In genomic region chr11:79085059-79085458, GRCm38 (mm10) we compare ENCODE assay signal across 27 mouse cellular contexts.
A peak's percentile ranks its signal among the peaks of the same experiment; 100 is the strongest.
DNase-seq lines count a peak whose midpoint lies in the region; ATAC-seq and TF ChIP-seq lines count a peak whose summit lies in the region.
"Had no signal": no experiment of that assay in that cellular context is flagged by ENCODE, and none has a peak within 500 bp of the region (broad histone marks: within the 10 kb centered on the region; RNA-seq: fewer than 3 reads in every experiment).

No protein-coding gene starts in this region.

- no peak for TF ChIP-seq CTCF in gastrocnemius, adult 2 months (IDR thresholded peaks at IDR 0.05)
- TF ChIP-seq CTCF in liver, postnatal 0 days (IDR thresholded peaks at IDR 0.05; ENCODE audit: low read depth) = no peak
- no peak for TF ChIP-seq CTCF in midbrain, postnatal 0 days (IDR thresholded peaks at IDR 0.05)

- H3K9ac ChIP-seq in heart, embryonic 14.5 days (ENCODE audit: low read length) = no peak overlapping the region
- H3K9ac ChIP-seq in liver, postnatal 0 days (replicated peaks) = no peak overlapping the region
- no peak overlapping the region for H3K9ac ChIP-seq in liver, embryonic 12.5 days
- no peak overlapping the region for H3K9ac ChIP-seq in midbrain, postnatal 0 days (replicated peaks; ENCODE audit: low read length, poor library complexity, severe bottlenecking)
- H3K9ac ChIP-seq: embryonic facial prominence, embryonic 15.5 days; forebrain, embryonic 13.5 days; limb, embryonic 15.5 days; liver, embryonic 14.5 days; midbrain, embryonic 13.5 days had no signal

- intact Hi-C loops in gastrocnemius, adult 2 months (cut with DNase I) = no loop called here
- intact Hi-C loops in gastrocnemius, postnatal 14 days (cut with DNase I; ENCODE audit: low total_unique reads) = no loop called here
- intact Hi-C loops in heart, postnatal 25 days (cut with DNase I) = no loop called here

- H3K27me3 ChIP-seq in heart, embryonic 14.5 days (ENCODE audit: control insufficient read depth, insufficient read depth, low read length) = no peaks in the 10 kb centered on the region
- H3K27me3 ChIP-seq in liver, postnatal 0 days (ENCODE audit: insufficient read depth, low read length) = no peaks in the 10 kb centered on the region
- H3K27me3 ChIP-seq in liver, embryonic 12.5 days (replicated peaks) = peaks cover 20% of the 10 kb centered on the region
- H3K27me3 ChIP-seq in midbrain, embryonic 10.5 days (ENCODE audit: low read depth, poor library complexity, severe bottlenecking) = no peaks in the 10 kb centered on the region
- H3K27me3 ChIP-seq in midbrain, postnatal 0 days (ENCODE audit: insufficient read depth, low read length) = no peaks in the 10 kb centered on the region
- H3K27me3 ChIP-seq: embryonic facial prominence, embryonic 15.5 days; forebrain, embryonic 13.5 days; limb, embryonic 15.5 days; megakaryocyte, embryonic 14.5 days; midbrain, embryonic 13.5 days had no signal

- no peak overlapping the region for H3K4me2 ChIP-seq in heart, embryonic 14.5 days (ENCODE audit: low read length)
- H3K4me2 ChIP-seq in liver, postnatal 0 days (ENCODE audit: low read depth, low read length) = no peak overlapping the region
- H3K4me2 ChIP-seq in liver, embryonic 12.5 days = no peak overlapping the region
- H3K4me2 ChIP-seq in midbrain, postnatal 0 days (ENCODE audit: low read depth, low read length, poor library complexity, severe bottlenecking) = no peak overlapping the region
- H3K4me2 ChIP-seq: embryonic facial prominence, embryonic 15.5 days; forebrain, embryonic 13.5 days; limb, embryonic 15.5 days; midbrain, embryonic 13.5 days had no signal

- H3K4me1 ChIP-seq in heart, embryonic 14.5 days (ENCODE audit: control insufficient read depth in 2 of 2, insufficient read depth in 2 of 2, low read length in 2 of 2) = peaks cover 66 to 76% of the 10 kb centered on the region in 2 experiments
- peaks cover 44% of the 10 kb centered on the region for H3K4me1 ChIP-seq in liver, postnatal 0 days (ENCODE audit: insufficient read depth)
- peaks cover 71% of the 10 kb centered on the region for H3K4me1 ChIP-seq in liver, embryonic 12.5 days
- peaks cover 42% of the 10 kb centered on the region for H3K4me1 ChIP-seq in midbrain, embryonic 10.5 days
- no peaks in the 10 kb centered on the region for H3K4me1 ChIP-seq in midbrain, postnatal 0 days (ENCODE audit: insufficient read depth, low read length)

- TF ChIP-seq EP300 in liver, postnatal 0 days (IDR thresholded peaks at IDR 0.05; ENCODE audit: low read depth) = no peak

- no peak overlapping the region for H3K4me3 ChIP-seq in gastrocnemius, adult 2 months
- H3K4me3 ChIP-seq in heart, embryonic 14.5 days (ENCODE audit: control insufficient read depth in 1 of 2, insufficient read depth in 1 of 2, low read depth in 1 of 2, low read length in 2 of 2) = no peak overlapping the region
- H3K4me3 ChIP-seq in liver, postnatal 0 days (ENCODE audit: low read depth, low read length) = no peak overlapping the region
- H3K4me3 ChIP-seq in liver, embryonic 12.5 days = no peak overlapping the region
- H3K4me3 ChIP-seq in midbrain, embryonic 10.5 days = no peak overlapping the region
- H3K4me3 ChIP-seq in midbrain, postnatal 0 days (ENCODE audit: low read depth, low read length) = no peak overlapping the region
- H3K4me3 ChIP-seq: embryonic facial prominence, embryonic 10.5 days; embryonic facial prominence, embryonic 15.5 days; forebrain, embryonic 13.5 days; limb, embryonic 10.5 days; limb, embryonic 15.5 days; megakaryocyte, embryonic 14.5 days; midbrain, embryonic 13.5 days had no signal

- peak overlapping the region; percentile 43; the same call in 1 of the 2 replicates for H3K27ac ChIP-seq in gastrocnemius, adult 2 months
- peak overlapping the region; percentile 26 to 30; a peak in 2 of 4 replicates for H3K27ac ChIP-seq in heart, embryonic 14.5 days (replicated peaks in 1 of 2; ENCODE audit: control insufficient read depth in 1 of 2, insufficient read depth in 1 of 2, low read depth in 2 of 2, low read length in 2 of 2)
- 0 out of 2 replicates have a peak overlapping the region, but pooled peaks have one; percentile 39 for H3K27ac ChIP-seq in liver, postnatal 0 days (ENCODE audit: low read depth)
- no peak overlapping the region for H3K27ac ChIP-seq in liver, embryonic 12.5 days
- H3K27ac ChIP-seq in midbrain, embryonic 10.5 days (replicated peaks) = 0 out of 2 replicates have a peak overlapping the region, but pooled peaks have one; percentile 23
- H3K27ac ChIP-seq in midbrain, postnatal 0 days (ENCODE audit: low read depth, low read length) = no peak overlapping the region
- H3K27ac ChIP-seq: embryonic facial prominence, embryonic 10.5 days; embryonic facial prominence, embryonic 15.5 days; forebrain, embryonic 13.5 days; kidney, postnatal 0 days; limb, embryonic 10.5 days; limb, embryonic 15.5 days; liver, embryonic 14.5 days; midbrain, embryonic 13.5 days had no signal

- 19% methylated on average over 5 of the region's 5 CpGs for WGBS in heart, embryonic 14.5 days
- WGBS in liver, postnatal 0 days (ENCODE audit: insufficient replicate concordance) = 52% methylated on average over 5 of the region's 5 CpGs
- 39% methylated on average over 5 of the region's 5 CpGs for whole genome bisulfite sequencing in liver, embryonic 12.5 days (ENCODE audit: insufficient replicate concordance)
- 80% methylated on average over 5 of the region's 5 CpGs for WGBS in midbrain, embryonic 10.5 days
- WGBS in midbrain, postnatal 0 days = 83% methylated on average over 4 of the region's 5 CpGs

- no peaks in the 10 kb centered on the region for H3K9me3 ChIP-seq in heart, embryonic 14.5 days (ENCODE audit: control insufficient read depth, low read length)
- no peaks in the 10 kb centered on the region for H3K9me3 ChIP-seq in liver, postnatal 0 days (ENCODE audit: low read length)
- no peaks in the 10 kb centered on the region for H3K9me3 ChIP-seq in liver, embryonic 12.5 days (replicated peaks)
- no peaks in the 10 kb centered on the region for H3K9me3 ChIP-seq in midbrain, embryonic 10.5 days (replicated peaks)
- H3K9me3 ChIP-seq in midbrain, postnatal 0 days (ENCODE audit: low read length) = no peaks in the 10 kb centered on the region
- H3K9me3 ChIP-seq: embryonic facial prominence, embryonic 10.5 days; embryonic facial prominence, embryonic 15.5 days; forebrain, embryonic 13.5 days; G1E; limb, embryonic 10.5 days; limb, embryonic 15.5 days; megakaryocyte, embryonic 14.5 days; midbrain, embryonic 13.5 days had no signal

- H3K36me3 ChIP-seq in heart, embryonic 14.5 days (ENCODE audit: control insufficient read depth, insufficient read depth, low read length) = no peaks in the 10 kb centered on the region
- no peaks in the 10 kb centered on the region for H3K36me3 ChIP-seq in liver, postnatal 0 days (replicated peaks; ENCODE audit: insufficient read depth, low read length)
- H3K36me3 ChIP-seq in liver, embryonic 12.5 days = no peaks in the 10 kb centered on the region
- H3K36me3 ChIP-seq in midbrain, embryonic 10.5 days = no peaks in the 10 kb centered on the region
- no peaks in the 10 kb centered on the region for H3K36me3 ChIP-seq in midbrain, postnatal 0 days (ENCODE audit: insufficient read depth, low read length)
- H3K36me3 ChIP-seq: embryonic facial prominence, embryonic 10.5 days; embryonic facial prominence, embryonic 15.5 days; G1E; limb, embryonic 10.5 days; limb, embryonic 15.5 days; midbrain, embryonic 13.5 days had no signal

- DNase-seq in gastrocnemius, adult 2 months = no peak
- DNase-seq in gastrocnemius, postnatal 14 days = no peak
- DNase-seq in heart, postnatal 25 days (ENCODE audit: low spot score) = no peak
- DNase-seq in liver, postnatal 0 days = no peak
- DNase-seq in midbrain, embryonic 10.5 days (ENCODE audit: low spot score) = no peak
- DNase-seq in midbrain, postnatal 0 days (ENCODE audit: low spot score) = no peak
- DNase-seq: adrenal gland, adult 8-10 months; cerebellum, adult 8-10 months; cerebellum, postnatal 25 days; gastrocnemius, postnatal 36 days; kidney, adult 8-10 months; kidney, postnatal 4 days; lung, postnatal 10 days; thymus, postnatal 4 days had no signal

- ATAC-seq in heart, embryonic 14.5 days (ENCODE audit: insufficient number of reproducible peaks, insufficient read depth, low FRiP score, low read depth) = no peak
- no peak for ATAC-seq in liver, postnatal 0 days
- no peak for ATAC-seq in liver, embryonic 12.5 days
- no peak for ATAC-seq in midbrain, postnatal 0 days (ENCODE audit: low FRiP score)
- ATAC-seq: forebrain, embryonic 13.5 days; hindbrain, embryonic 16.5 days; midbrain, embryonic 13.5 days had no signal

Comparison
In these comparisons a context has a peak if more than half of its experiments do, and no peak if none do; other contexts are left out.
1. H3K27ac ChIP-seq: peak in gastrocnemius, adult 2 months (single experiment), heart, embryonic 14.5 days (2 of 2), liver, postnatal 0 days (single experiment) and midbrain, embryonic 10.5 days (single experiment); none in liver, embryonic 12.5 days (single experiment) and midbrain, postnatal 0 days (single experiment).